Mouse (Mus musculus) neural tube, embryonic 12.5 days (tissue): ENCODE data around the gene Palm. TPM values are rescaled to one million over a fixed set of nuclear protein-coding genes. Genes with fewer than 3 reads are reported as not detected.

ENCODE experiments used
- ATAC-seq: fragments of 200-750 bp; cut with Nextera tagmentation; 2 replicates; pipeline ENCODE4 v1.8.0; 2017; ENCODE audit warnings: low read depth, mild to moderate bottlenecking, moderate TSS enrichment, moderate library complexity; ENCODE audit not compliant: low FRiP score
- H3K27ac ChIP-seq: fragments of 300-500 bp; sonication (generic); 2 replicates; pipeline ENCODE4 v1.5.1; 2016
- H3K27me3 ChIP-seq: fragments of 300-500 bp; sonication (generic); replicated peaks from 2 replicates; pipeline ENCODE4 v1.6.1; 2016; ENCODE audit warnings: mild to moderate bottlenecking
- H3K36me3 ChIP-seq: fragments of 300-500 bp; sonication (generic); 2 replicates; pipeline ENCODE4 v1.6.1; 2016; ENCODE audit warnings: mild to moderate bottlenecking
- H3K4me1 ChIP-seq: fragments of 300-500 bp; sonication (generic); 2 replicates; pipeline ENCODE4 v1.6.1; 2016
- H3K4me2 ChIP-seq: fragments of 300-500 bp; sonication (generic); replicated peaks from 2 replicates; pipeline ENCODE4 v1.6.1; 2016; ENCODE audit warnings: mild to moderate bottlenecking
- H3K4me3 ChIP-seq: fragments of 300-500 bp; sonication (generic); 2 replicates; pipeline ENCODE4 v1.5.1; 2016
- H3K9ac ChIP-seq: fragments of 300-500 bp; sonication (generic); 2 replicates; pipeline ENCODE4 v1.6.1; 2016; ENCODE audit warnings: mild to moderate bottlenecking
- H3K9me3 ChIP-seq: fragments of 300-500 bp; sonication (generic); 2 replicates; pipeline ENCODE4 v1.6.1; 2016; ENCODE audit warnings: mild to moderate bottlenecking
- WGBS: fragments of 180-500 bp; shearing (Covaris S2); methylation state at CpG from one replicate; pipeline ENCODE4 v1.1.7; 2016; 5-methylcytosine and 5-hydroxymethylcytosine counted together
- polyA plus RNA-seq: library from polyadenylated mRNA; unstranded; fragments of >200 nt; fragmentation: Nextera tagmentation; extraction: Ambion mirVana; gene quantifications from 2 replicates; pipeline ENCODE4 v1.2.1, GENCODE M21; 2016

Gene Palm
- polyA plus RNA-seq, 1 experiment from 2014 or later, result 205 TPM

GRCm38 (mm10) chr10:79777103-79777531 is 16.3 kb upstream of the Palm start, which contains the start of gene Fstl3:
Fstl3 (plus strand) TSS chr10:79777272.
- Histone ChIP-seq H3K27me3 (peaks cover 51% of the 10 kb centered on the region), H3K9ac (peak within 1 kb of the TSS; percentile 43), H3K27ac (no peak within 1 kb of the TSS), H3K4me2 (peak within 1 kb of the TSS; percentile 62), H3K36me3 (no peaks in the 10 kb centered on the region), H3K4me3 (peak within 1 kb of the TSS; percentile 31), H3K9me3 (0 out of 2 replicates have a peak, but pooled peaks cover 6% of the 10 kb centered on the region), H3K4me1 (peaks cover 38% of the 10 kb centered on the region)
- ATAC-seq, result no peak
- WGBS, result 2% methylated on average over 39 of the region's 39 CpGs

GRCm38 (mm10) chr10:79778006-79778405 is 15.4 kb upstream of the Palm start:
- Histone ChIP-seq H3K9ac (no peak overlapping the region), H3K4me2 (peak overlapping the region; percentile 20; the same call in 1 of the 2 replicates), H3K36me3 (no peaks in the 10 kb centered on the region), H3K27me3 (peaks cover 56% of the 10 kb centered on the region), H3K9me3 (0 out of 2 replicates have a peak, but pooled peaks cover 6% of the 10 kb centered on the region), H3K4me3 (peak overlapping the region; percentile 7; the same call in 1 of the 2 replicates), H3K27ac (no peak overlapping the region), H3K4me1 (peaks cover 38% of the 10 kb centered on the region)
- no peak for ATAC-seq
- 14% methylated on average over 15 of the region's 15 CpGs for WGBS

- Histone ChIP-seq H3K27me3 (peaks cover 57% of the 10 kb centered on the region), H3K9me3 (0 out of 2 replicates have a peak, but pooled peaks cover 6% of the 10 kb centered on the region), H3K36me3 (no peaks in the 10 kb centered on the region), H3K4me2 (peak overlapping the region; percentile 69; the same call in 1 of the 2 replicates), H3K9ac (no peak overlapping the region), H3K4me1 (peaks cover 38% of the 10 kb centered on the region), H3K27ac (no peak overlapping the region), H3K4me3 (no peak overlapping the region)
- WGBS, result 21% methylated on average over 2 of the region's 2 CpGs
- ATAC-seq, result no peak
These were observed 14.2 kb upstream of the Palm start for GRCm38 (mm10) chr10:79779193-79779592.

- Histone ChIP-seq H3K27ac (no peak overlapping the region), H3K9me3 (0 out of 2 replicates have a peak, but pooled peaks cover 3% of the 10 kb centered on the region), H3K9ac (0 out of 2 replicates have a peak overlapping the region, but pooled peaks have one; percentile 2), H3K4me3 (peak overlapping the region; percentile 34), H3K36me3 (no peaks in the 10 kb centered on the region), H3K27me3 (peaks cover 63% of the 10 kb centered on the region), H3K4me1 (peaks cover 38% of the 10 kb centered on the region), H3K4me2 (peak overlapping the region; percentile 69)
- ATAC-seq, result peak; percentile 92
- WGBS, result 1% methylated on average over 55 of the region's 55 CpGs
These were observed 13.3 kb upstream of the Palm start for GRCm38 (mm10) chr10:79779784-79780663.

- H3K9me3 ChIP-seq, result no peaks in the 10 kb centered on the region
- 2% methylated on average over 13 of the region's 13 CpGs for WGBS
- no peaks in the 10 kb centered on the region for H3K36me3 ChIP-seq
- H3K4me1 ChIP-seq, result peaks cover 38% of the 10 kb centered on the region
- H3K4me3 ChIP-seq, result peak overlapping the region; percentile 34
- H3K9ac ChIP-seq, result 0 out of 2 replicates have a peak overlapping the region, but pooled peaks have one; percentile 2
- H3K27ac ChIP-seq, result no peak overlapping the region
- ATAC-seq, result no peak; the same call in 1 of the 2 replicates
- peaks cover 63% of the 10 kb centered on the region for H3K27me3 ChIP-seq
- peak overlapping the region; percentile 69 for H3K4me2 ChIP-seq
These were observed 12.7 kb upstream of the Palm start for GRCm38 (mm10) chr10:79780664-79781015.

- H3K4me2 ChIP-seq, result peak overlapping the region; percentile 69
- no peaks in the 10 kb centered on the region for H3K36me3 ChIP-seq
- no peak for ATAC-seq
- 29% methylated on average over 21 of the region's 21 CpGs for WGBS
- H3K9ac ChIP-seq, result no peak overlapping the region
- H3K9me3 ChIP-seq, result no peaks in the 10 kb centered on the region
- peaks cover 38% of the 10 kb centered on the region for H3K4me1 ChIP-seq
- H3K4me3 ChIP-seq, result no peak overlapping the region
- H3K27ac ChIP-seq, result no peak overlapping the region
- peaks cover 62% of the 10 kb centered on the region for H3K27me3 ChIP-seq
These were observed 12.2 kb upstream of the Palm start for GRCm38 (mm10) chr10:79781139-79781538.

GRCm38 (mm10) chr10:79781956-79782355 is 11.4 kb upstream of the Palm start:
- H3K9ac ChIP-seq, result no peak overlapping the region
- H3K36me3 ChIP-seq, result no peaks in the 10 kb centered on the region
- H3K4me1 ChIP-seq, result peaks cover 36% of the 10 kb centered on the region
- 47% methylated on average over 5 of the region's 5 CpGs for WGBS
- no peaks in the 10 kb centered on the region for H3K9me3 ChIP-seq
- no peak for ATAC-seq
- no peak overlapping the region for H3K4me3 ChIP-seq
- no peak overlapping the region for H3K4me2 ChIP-seq
- H3K27me3 ChIP-seq, result peaks cover 54% of the 10 kb centered on the region
- H3K27ac ChIP-seq, result no peak overlapping the region

GRCm38 (mm10) chr10:79783050-79783449 is 10.3 kb upstream of the Palm start:
- peaks cover 26% of the 10 kb centered on the region for H3K4me1 ChIP-seq
- H3K4me2 ChIP-seq, result no peak overlapping the region
- H3K27ac ChIP-seq, result no peak overlapping the region
- no peak overlapping the region for H3K9ac ChIP-seq
- H3K4me3 ChIP-seq, result no peak overlapping the region
- WGBS, result 71% methylated on average over 7 of the region's 7 CpGs
- H3K36me3 ChIP-seq, result no peaks in the 10 kb centered on the region
- peaks cover 43% of the 10 kb centered on the region for H3K27me3 ChIP-seq
- no peaks in the 10 kb centered on the region for H3K9me3 ChIP-seq
- ATAC-seq, result no peak

GRCm38 (mm10) chr10:79783920-79784800 is 9.2 kb upstream of the Palm start:
- peaks cover 16% of the 10 kb centered on the region for H3K4me1 ChIP-seq
- H3K27ac ChIP-seq, result no peak overlapping the region
- H3K4me3 ChIP-seq, result no peak overlapping the region
- WGBS, result 37% methylated on average over 27 of the region's 27 CpGs
- no peak overlapping the region for H3K9ac ChIP-seq
- peaks cover 32% of the 10 kb centered on the region for H3K27me3 ChIP-seq
- H3K4me2 ChIP-seq, result no peak overlapping the region
- H3K36me3 ChIP-seq, result no peaks in the 10 kb centered on the region
- no peaks in the 10 kb centered on the region for H3K9me3 ChIP-seq
- ATAC-seq, result no peak

- Histone ChIP-seq H3K9me3 (no peaks in the 10 kb centered on the region), H3K36me3 (no peaks in the 10 kb centered on the region), H3K27me3 (peaks cover 11% of the 10 kb centered on the region; the same call in 1 of the 2 replicates), H3K4me1 (peaks cover 3% of the 10 kb centered on the region; the same call in 1 of the 2 replicates), H3K27ac (no peak overlapping the region), H3K4me2 (no peak overlapping the region), H3K9ac (no peak overlapping the region), H3K4me3 (no peak overlapping the region)
- 39% methylated on average over 7 of the region's 7 CpGs for WGBS
- no peak for ATAC-seq
These were observed 4.8 kb upstream of the Palm start for GRCm38 (mm10) chr10:79788386-79789158.

GRCm38 (mm10) chr10:79789581-79789980 is 3.8 kb upstream of the Palm start:
- 63% methylated on average over 2 of the region's 2 CpGs for WGBS

More at GRCm38 (mm10) chr10:79789581-79789980, 3.8 kb upstream of the Palm start:
- H3K4me2 ChIP-seq, result no peak overlapping the region
- no peaks in the 10 kb centered on the region for H3K36me3 ChIP-seq
- peaks cover 6% of the 10 kb centered on the region; the same call in 1 of the 2 replicates for H3K27me3 ChIP-seq
- no peak overlapping the region for H3K9ac ChIP-seq
- no peak overlapping the region for H3K27ac ChIP-seq
- H3K4me3 ChIP-seq, result no peak overlapping the region
- H3K9me3 ChIP-seq, result no peaks in the 10 kb centered on the region
- peaks cover 7% of the 10 kb centered on the region for H3K4me1 ChIP-seq
- ATAC-seq, result no peak
